Mouse (Mus musculus): Measurements from ENCODE around the gene Napepld.
"Not testable (repeated sequence)": the region's sequence is repeated elsewhere in the genome, so short reads cannot be mapped to it uniquely, and the experiment has no call there.

The Napepld gene

GRCm38 (mm10) chr5:21703708-21704107, 2.5 kb upstream of the Napepld start:
- DNase-seq = no peak

GRCm38 (mm10) chr5:21702873-21703475, 1.8 kb upstream of the Napepld start:
- DNase-seq = no peak

- no peak for DNase-seq
These were observed 791 bp upstream of the Napepld start for GRCm38 (mm10) chr5:21702009-21702364.

- no peak for DNase-seq
These were observed 262 bp downstream of the Napepld start for GRCm38 (mm10) chr5:21700934-21701333.

GRCm38 (mm10) chr5:21700272-21700821, 849 bp downstream of the Napepld start:
- DNase-seq = no peak

GRCm38 (mm10) chr5:21699555-21699954, 1.6 kb downstream of the Napepld start:
- DNase-seq = not testable (repeated sequence)

GRCm38 (mm10) chr5:21694854-21695490, 6.2 kb downstream of the Napepld start:
- no peak for DNase-seq

- DNase-seq = no peak
These were observed 7.8 kb downstream of the Napepld start for GRCm38 (mm10) chr5:21693372-21693870.

- no peak for DNase-seq
These were observed 9.0 kb downstream of the Napepld start for GRCm38 (mm10) chr5:21692230-21692629.

GRCm38 (mm10) chr5:21687042-21687441, 14.2 kb downstream of the Napepld start:
- DNase-seq = no peak

- DNase-seq = no peak
These were observed 16.2 kb downstream of the Napepld start for GRCm38 (mm10) chr5:21685001-21685400.

GRCm38 (mm10) chr5:21683811-21684210, 17.4 kb downstream of the Napepld start:
- no peak for DNase-seq

- DNase-seq = no peak
These were observed 20.3 kb downstream of the Napepld start for GRCm38 (mm10) chr5:21680940-21681339.

GRCm38 (mm10) chr5:21680029-21680428, 21.2 kb downstream of the Napepld start:
- no peak for DNase-seq

GRCm38 (mm10) chr5:21678363-21678762, 22.8 kb downstream of the Napepld start:
- no peak for DNase-seq

GRCm38 (mm10) chr5:21677939-21678338, 23.3 kb downstream of the Napepld start:
- no peak for DNase-seq

- no peak for DNase-seq
These were observed 25.7 kb downstream of the Napepld start for GRCm38 (mm10) chr5:21675494-21675893.

GRCm38 (mm10) chr5:21675019-21675418, 26.2 kb downstream of the Napepld start:
- no peak for DNase-seq

- DNase-seq = peak; percentile 15
These were observed 27.5 kb downstream of the Napepld start for GRCm38 (mm10) chr5:21673742-21674141.

GRCm38 (mm10) chr5:21672812-21673635, 28.2 kb downstream of the Napepld start:
- peak; percentile 54 for DNase-seq

GRCm38 (mm10) chr5:21669307-21669706, 31.9 kb downstream of the Napepld start:
- DNase-seq = no peak

- no peak for DNase-seq
These were observed 33.7 kb downstream of the Napepld start for GRCm38 (mm10) chr5:21667191-21668137.

Data from thymus, postnatal 25 days (tissue).